11 mouse cellular contexts compared by ENCODE assay signal in genomic region chr9:120958051-120958450, GRCm38 (mm10).
"Had no signal": no experiment of that assay in that cellular context is flagged by ENCODE, and none has a peak within 500 bp of the region (broad histone marks: within the 10 kb centered on the region; RNA-seq: fewer than 3 reads in every experiment).

No protein-coding gene starts in this region.

- DNase-seq: kidney, adult 8-10 months; liver; lung, adult 18-20 months; retina, postnatal 1 day; right cerebral cortex, postnatal 14 days; thymus, adult 2 months; thymus, postnatal 25 days had no signal

- ATAC-seq: midbrain, embryonic 13.5 days had no signal

- H3K4me2 ChIP-seq: limb, embryonic 12.5 days; midbrain, embryonic 13.5 days; stomach, embryonic 15.5 days had no signal

- H3K27ac ChIP-seq: limb, embryonic 12.5 days; liver, embryonic 14.5 days; midbrain, embryonic 13.5 days; stomach, embryonic 15.5 days had no signal

- H3K27me3 ChIP-seq: limb, embryonic 12.5 days; midbrain, embryonic 13.5 days; stomach, embryonic 15.5 days had no signal

- H3K9ac ChIP-seq: limb, embryonic 12.5 days; liver, embryonic 14.5 days; midbrain, embryonic 13.5 days; stomach, embryonic 15.5 days had no signal

- H3K9me3 ChIP-seq: limb, embryonic 12.5 days; midbrain, embryonic 13.5 days; stomach, embryonic 15.5 days had no signal

- H3K4me3 ChIP-seq: limb, embryonic 12.5 days; midbrain, embryonic 13.5 days; stomach, embryonic 15.5 days had no signal
